Mouse (Mus musculus): ENCODE measurements around the gene Cdc5l.
"Not testable (repeated sequence)": the region's sequence is repeated elsewhere in the genome, so short reads cannot be mapped to it uniquely, and the experiment has no call there.

Cdc5l gene

GRCm38 (mm10) chr17:45445923-45446322, 12.4 kb upstream of the Cdc5l start:
- DNase-seq (ENCODE audit: low read depth, low spot score) = no peak

GRCm38 (mm10) chr17:45434262-45434590, 689 bp upstream of the Cdc5l start:
- no peak for DNase-seq (ENCODE audit: low read depth, low spot score)

DNA sequence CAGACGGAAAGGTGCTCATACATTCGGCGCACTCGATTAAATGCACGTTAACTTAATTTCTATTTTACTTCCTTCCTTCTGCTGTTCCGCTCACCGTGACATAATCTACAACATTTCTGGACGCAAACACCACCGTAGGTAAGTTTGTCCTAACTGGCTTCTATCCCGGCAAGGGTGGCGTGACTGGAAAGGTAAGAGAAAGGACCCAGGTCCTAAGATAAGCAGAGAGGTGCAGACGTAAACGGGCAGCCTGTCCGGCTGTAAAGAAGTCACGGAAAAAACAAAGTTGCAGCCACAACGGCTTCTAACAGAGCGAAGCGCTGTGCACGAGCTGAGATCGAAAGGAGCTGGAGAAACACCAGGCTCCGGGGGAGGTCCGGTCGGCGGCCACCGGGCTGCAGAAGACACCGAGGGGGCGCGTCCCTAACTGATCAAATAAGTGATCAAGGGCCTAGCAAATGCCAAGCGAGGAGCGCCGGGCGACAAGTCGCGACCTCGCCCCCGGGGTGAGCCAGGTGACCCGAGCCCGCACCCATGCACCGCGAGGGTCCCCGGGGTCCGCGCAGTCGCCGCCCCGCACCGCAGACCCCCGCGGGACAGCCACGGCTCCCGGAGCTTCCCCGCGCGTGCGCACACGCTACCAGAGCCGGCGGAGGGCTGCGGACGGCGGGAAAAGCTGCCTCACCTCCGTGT, 685 bp downstream of the Cdc5l start:
- DNase-seq (ENCODE audit: low read depth, low spot score) = no peak

- DNase-seq (ENCODE audit: low read depth, low spot score) = no peak
Observed at GRCm38 (mm10) chr17:45432007-45432406, 1.5 kb downstream of the Cdc5l start.

DNA sequence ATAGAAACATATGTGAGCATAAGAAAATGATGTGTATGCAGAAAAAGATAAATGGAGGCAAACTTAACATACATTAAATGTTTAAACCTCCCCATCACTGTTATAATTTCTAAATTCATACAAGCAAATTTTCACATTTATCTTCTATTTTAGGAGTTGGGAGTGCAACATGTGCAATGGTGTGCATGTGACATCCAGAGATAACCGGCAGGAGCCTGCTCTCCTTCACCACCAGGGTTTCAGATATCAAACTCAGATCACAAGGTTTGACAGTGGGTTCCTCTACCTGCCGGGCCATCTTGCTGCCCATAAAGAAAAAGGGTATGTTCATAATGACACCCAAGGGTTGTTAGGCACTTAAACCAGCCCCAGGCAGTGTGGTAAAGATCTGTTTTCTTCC, 16.1 kb downstream of the Cdc5l start:
- DNase-seq (ENCODE audit: low read depth, low spot score) = no peak

GRCm38 (mm10) chr17:45411617-45412016, 21.9 kb downstream of the Cdc5l start:
- DNase-seq (ENCODE audit: low read depth, low spot score) = not testable (repeated sequence)

- peak; percentile 61 for DNase-seq (ENCODE audit: low read depth, low spot score)
Observed at GRCm38 (mm10) chr17:45408719-45409118, 24.8 kb downstream of the Cdc5l start.

- DNase-seq (ENCODE audit: low read depth, low spot score) = no peak
Observed at GRCm38 (mm10) chr17:45406281-45406680, 27.3 kb downstream of the Cdc5l start.

DNA sequence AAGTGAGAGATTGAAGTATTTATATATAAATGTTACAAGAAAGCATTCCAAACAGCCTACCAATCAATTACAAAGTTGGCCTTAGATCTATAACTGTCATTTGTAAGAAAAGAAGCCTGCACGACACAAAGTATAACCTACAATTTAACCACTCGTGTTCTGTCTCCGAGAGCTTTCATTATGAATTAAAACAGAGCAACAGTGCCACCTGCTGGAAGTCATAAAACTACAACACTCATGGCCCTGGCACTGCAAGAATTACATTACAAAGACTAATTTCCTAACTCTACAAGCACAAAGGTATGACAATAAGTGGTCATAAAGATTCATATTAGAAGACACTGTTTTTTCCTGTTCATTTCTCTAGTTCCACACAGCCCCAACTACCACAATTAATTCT, 30.3 kb downstream of the Cdc5l start:
- DNase-seq (ENCODE audit: low read depth, low spot score) = peak; percentile 77

DNA sequence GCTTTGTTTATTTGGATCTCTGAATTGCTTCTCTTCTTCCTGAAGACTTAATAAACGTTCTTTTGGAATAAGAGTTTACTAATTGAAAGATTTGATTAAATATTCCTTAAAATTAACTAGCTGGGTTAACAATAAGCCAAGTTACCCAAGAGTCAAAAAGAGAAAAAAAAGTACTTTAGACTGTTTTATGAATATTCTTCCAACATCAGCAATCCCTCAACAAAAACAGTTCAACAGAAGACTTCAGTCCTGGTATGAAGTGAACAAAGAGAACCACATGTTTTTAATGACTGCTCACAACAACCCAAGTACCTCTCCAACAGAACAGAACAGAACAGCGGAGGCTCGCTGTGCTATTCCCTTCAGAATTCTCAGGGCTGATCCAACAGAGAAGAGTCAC, 30.9 kb downstream of the Cdc5l start:
- DNase-seq (ENCODE audit: low read depth, low spot score) = no peak

DNA sequence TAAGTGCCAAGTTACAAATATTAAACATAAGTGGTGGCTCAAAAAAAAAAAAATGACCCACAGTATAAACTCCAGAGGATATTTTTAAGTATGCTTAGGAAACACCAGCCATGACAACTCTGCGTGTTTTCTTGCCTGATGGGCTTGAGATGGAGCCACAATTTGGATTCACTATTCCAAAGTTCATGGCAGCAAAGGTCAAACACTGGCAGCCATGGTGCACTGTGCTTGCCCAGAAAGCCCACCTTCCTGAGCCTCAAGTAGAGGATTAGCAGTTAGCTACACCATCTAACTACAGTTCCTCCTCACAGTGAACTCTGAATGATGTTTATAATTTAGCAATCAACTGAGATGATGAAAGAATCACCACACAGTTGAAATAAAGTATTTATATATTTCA, 31.4 kb downstream of the Cdc5l start:
- DNase-seq (ENCODE audit: low read depth, low spot score) = no peak

- peak; percentile 52 for DNase-seq (ENCODE audit: low read depth, low spot score)
Observed at GRCm38 (mm10) chr17:45401126-45401905, 32.2 kb downstream of the Cdc5l start.

DNA sequence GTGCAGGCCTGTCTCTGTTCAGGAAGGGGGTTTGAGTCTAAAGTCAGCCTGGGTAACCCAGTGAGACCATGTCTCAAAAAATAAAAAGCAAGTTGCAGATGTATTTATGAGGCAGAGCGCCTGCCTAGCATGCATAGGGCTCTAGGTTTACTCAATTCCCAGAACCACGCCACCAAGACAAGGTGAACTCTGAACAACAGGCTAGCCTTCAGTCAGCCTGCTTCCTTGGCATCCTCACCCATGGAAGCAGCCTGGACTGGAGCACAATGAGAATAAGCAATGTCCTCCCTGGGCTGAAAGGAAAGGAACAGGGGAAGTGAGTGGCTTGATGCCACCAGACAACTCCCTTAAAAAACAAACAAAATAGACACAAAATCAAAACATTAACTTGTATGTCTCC, 35.5 kb downstream of the Cdc5l start:
- DNase-seq (ENCODE audit: low read depth, low spot score) = no peak

DNA sequence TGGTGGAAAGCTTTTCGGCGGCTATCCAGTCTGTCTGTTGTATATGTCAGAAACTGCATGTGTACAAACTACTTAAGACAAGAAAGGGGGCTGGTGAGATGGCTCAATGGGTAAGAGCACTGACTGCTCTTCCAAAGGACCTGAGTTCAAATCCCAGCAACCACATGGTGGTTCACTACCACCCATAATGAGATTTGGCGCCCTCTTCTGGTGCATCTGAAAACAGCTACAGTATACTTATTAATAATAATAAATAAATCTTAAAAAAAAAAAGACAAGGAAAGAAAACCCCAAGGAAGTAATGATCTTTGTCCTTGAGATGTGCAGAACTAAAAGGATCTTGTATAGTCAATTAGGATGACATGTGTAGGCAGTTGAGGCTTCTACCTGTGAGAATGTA, 36.0 kb downstream of the Cdc5l start:
- DNase-seq (ENCODE audit: low read depth, low spot score) = no peak

DNA sequence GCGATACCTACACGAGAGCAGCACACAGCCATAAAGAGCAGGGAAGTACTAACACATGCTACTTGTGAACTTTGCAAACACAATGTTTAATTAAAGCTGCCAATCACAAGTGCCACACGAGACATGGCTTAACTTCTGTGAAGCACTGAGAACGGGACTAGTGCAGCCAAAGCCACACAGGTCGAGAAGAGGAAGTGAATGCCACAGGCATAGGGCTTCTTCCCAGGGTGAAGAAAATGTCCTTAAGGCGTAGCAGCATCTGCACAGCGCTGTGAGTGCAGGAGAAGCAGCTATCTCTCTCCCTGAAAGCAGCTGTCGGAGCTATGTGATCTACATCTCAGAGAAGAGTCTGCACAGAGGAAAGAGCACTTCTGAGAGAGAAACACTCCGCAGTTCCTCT, 38.9 kb downstream of the Cdc5l start:
- no peak for DNase-seq (ENCODE audit: low read depth, low spot score)

DNA sequence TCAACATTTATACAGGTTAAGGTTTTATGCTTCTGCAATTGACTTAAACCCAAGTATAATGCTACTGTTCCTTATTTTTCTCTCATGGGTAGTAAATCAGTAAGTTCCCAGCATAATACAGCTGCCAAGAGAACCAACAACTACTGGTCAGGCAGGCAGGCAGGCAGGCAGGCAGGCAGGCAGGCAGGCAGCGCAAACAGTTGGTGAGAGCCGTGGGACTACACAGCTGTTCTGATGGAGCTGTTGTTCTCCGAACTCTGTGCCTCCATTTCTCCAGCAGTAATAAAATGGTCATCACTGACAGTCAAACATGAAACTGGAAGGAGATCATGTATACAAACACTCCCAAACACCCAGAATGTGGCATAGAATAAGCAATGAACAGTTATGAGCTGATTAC, 39.8 kb downstream of the Cdc5l start:
- DNase-seq (ENCODE audit: low read depth, low spot score) = no peak

DNA sequence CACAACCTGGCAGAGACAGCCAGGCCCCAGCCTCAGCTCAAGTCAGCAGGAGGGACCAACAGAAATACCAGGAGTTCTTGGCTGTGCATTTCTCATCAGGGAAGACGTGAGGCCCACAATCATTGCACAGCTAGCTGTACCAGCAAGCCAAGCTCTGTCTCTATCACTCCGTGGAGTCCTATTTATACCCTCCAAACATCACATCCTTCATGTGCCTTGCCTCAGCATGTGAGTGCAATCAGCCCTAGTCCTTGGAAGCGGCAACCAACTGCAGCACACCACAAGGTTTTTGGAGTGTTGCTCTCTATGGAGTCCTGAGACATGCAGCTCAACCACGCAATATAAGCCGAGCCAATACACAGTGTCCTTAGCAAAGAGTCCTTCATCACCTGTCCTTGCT, 43.6 kb downstream of the Cdc5l start:
- DNase-seq (ENCODE audit: low read depth, low spot score) = peak; percentile 56

- no peak for DNase-seq (ENCODE audit: low read depth, low spot score)
Observed at GRCm38 (mm10) chr17:45386986-45387385, 46.6 kb downstream of the Cdc5l start.

DNA sequence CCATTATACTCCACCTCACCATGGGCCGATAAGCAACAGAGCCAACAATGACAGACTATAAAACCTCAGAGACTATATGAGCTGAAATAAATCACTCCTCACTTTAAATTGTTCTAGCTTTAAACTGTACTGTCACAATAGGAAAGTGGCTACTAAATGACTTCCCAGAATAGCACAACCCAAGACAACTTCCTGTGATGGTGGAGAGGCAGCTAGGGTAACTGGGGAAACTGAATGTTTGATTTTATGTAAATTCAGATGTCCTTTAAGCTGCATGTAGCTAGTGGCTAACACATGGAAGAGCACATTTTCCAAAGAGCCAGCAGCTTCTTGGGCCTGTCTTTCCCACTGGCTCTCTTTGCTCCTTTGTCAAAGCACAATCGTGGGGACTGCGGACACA, 50.2 kb downstream of the Cdc5l start:
- no peak for DNase-seq (ENCODE audit: low read depth, low spot score)

- DNase-seq (ENCODE audit: low read depth, low spot score) = no peak
Observed at GRCm38 (mm10) chr17:45379271-45379784, 54.2 kb downstream of the Cdc5l start.

DNA sequence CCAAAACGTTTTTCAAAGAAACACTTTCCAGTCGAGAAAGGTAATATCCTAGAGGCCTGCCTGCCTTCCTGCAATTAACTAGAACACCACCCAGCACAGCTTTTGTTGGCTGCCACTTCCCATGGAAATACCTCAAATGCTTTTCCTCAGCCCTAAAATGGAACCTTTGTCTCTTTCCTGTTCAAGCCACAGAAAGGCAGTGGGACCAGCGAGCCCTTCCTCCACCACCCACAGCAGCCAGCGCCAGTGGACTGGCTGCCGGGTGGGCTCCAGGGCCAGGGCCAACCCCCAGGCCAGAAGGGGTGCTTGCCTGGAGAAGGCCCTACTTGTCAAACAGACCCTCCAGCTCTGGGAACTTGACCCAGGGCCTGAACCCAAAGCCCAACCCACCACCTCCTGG, 56.2 kb downstream of the Cdc5l start:
- DNase-seq (ENCODE audit: low read depth, low spot score) = no peak

- DNase-seq (ENCODE audit: low read depth, low spot score) = peak; percentile 74
Observed at GRCm38 (mm10) chr17:45373987-45374608, 59.4 kb downstream of the Cdc5l start.

DNA sequence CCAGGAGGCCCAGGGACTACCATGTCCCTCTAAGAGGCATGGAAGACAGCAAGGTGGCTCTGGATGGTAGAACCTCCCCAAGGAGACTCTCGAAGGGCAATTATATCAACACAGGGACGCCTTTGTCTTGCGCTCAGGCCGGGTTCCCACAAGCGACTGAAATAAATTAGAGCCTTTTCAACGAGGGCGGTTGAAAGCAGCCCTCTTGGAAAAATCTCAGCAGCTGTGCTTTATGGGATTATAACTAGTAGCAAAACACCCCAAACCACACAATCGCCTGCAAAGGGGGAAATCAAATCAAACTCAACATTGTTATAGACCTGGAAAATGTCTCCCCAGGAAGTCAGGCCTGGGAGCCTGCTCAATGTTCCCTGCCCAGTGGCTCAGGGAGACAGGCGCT, 62.5 kb downstream of the Cdc5l start:
- DNase-seq (ENCODE audit: low read depth, low spot score) = no peak

All from brain, adult 2 months (tissue).